Mouse (Mus musculus): ENCODE measurements around the gene Grin2a. TPM values are rescaled to one million over a fixed set of nuclear protein-coding genes. Genes with fewer than 3 reads are reported as not detected.

The Grin2a gene
- total and polyA plus RNA-seq, 3 experiments, result not detected

DNA sequence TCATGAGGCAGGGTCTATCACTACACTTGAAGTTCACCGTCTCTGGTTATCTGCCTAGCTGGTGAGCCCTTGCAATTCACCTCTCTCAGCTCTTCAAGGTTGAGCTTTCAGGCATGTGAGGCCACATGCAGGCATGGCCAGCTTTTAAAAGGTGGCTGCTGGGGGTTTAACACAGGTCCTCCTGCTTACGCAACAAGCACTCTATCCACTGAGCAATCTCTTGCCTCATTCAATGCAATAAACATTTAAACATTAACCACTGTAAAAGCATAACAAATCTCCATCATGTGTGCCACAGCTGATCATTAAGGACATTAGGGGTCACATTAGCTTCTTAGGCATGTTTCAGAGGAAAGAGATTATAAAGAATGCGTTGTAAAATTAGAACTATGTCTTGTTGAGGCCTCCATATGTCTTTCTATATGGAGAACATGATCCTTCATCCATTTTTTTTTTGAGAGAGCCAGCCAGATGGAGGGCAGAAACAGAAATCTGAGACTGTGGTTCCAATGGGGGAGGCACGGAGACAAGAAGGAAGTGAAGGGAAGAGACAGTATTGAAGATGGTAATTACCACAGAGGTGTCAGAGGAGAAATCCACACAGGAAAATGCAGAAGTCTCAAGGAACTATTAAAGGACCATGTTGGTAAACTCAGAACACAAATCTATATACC is 170.8 kb downstream of the Grin2a start:
- H3K9ac ChIP-seq (ENCODE audit: control insufficient read depth, low read depth, low read length, poor library complexity, severe bottlenecking), result no peak overlapping the region
- DNase-seq (ENCODE audit: low read depth, low spot score), result no peak
- no peaks in the 10 kb centered on the region for H3K36me3 ChIP-seq (ENCODE audit: control insufficient read depth in 1 of 2, insufficient read depth in 2 of 2, low read length in 2 of 2)
- H3K4me3 ChIP-seq (ENCODE audit: control insufficient read depth in 1 of 2, insufficient read depth in 1 of 2, low read depth in 2 of 2, low read length in 2 of 2), result no peak overlapping the region
- no peaks in the 10 kb centered on the region for H3K9me3 ChIP-seq (replicated peaks; ENCODE audit: insufficient read depth, low read length)
- TF ChIP-seq POLR2AphosphoS2 (IDR thresholded peaks at IDR 0.05; ENCODE audit: low read length) (no peak), TAL1 (IDR thresholded peaks at IDR 0.05; ENCODE audit: low read length) (no peak), BHLHE40 (IDR thresholded peaks at IDR 0.05; ENCODE audit: borderline replicate concordance, low read depth, low read length) (no peak), CTCF (IDR thresholded peaks at IDR 0.05 in 2 of 3, conservative IDR thresholded peaks at IDR 0.05 in 1 of 3; ENCODE audit: control insufficient read depth in 1 of 3, insufficient read depth in 1 of 3, low read depth in 2 of 3, low read length in 3 of 3, poor library complexity in 1 of 3, severe bottlenecking in 1 of 3) (no peak), RAD21 (IDR thresholded peaks at IDR 0.05; ENCODE audit: low read depth, low read length) (no peak), USF1 (IDR thresholded peaks at IDR 0.05; ENCODE audit: low read depth, low read length) (no peak), NELFE (IDR thresholded peaks at IDR 0.05; ENCODE audit: low read depth, low read length) (no peak), NRF1 (IDR thresholded peaks at IDR 0.05; ENCODE audit: insufficient read depth, low read depth, low read length, poor library complexity, severe bottlenecking) (no peak), POLR2AphosphoS5 (IDR thresholded peaks at IDR 0.05; ENCODE audit: borderline replicate concordance, low read depth, low read length) (no peak), ZNF384 (IDR thresholded peaks at IDR 0.05; ENCODE audit: low read depth, low read length) (no peak), MYB (IDR thresholded peaks at IDR 0.05; ENCODE audit: low read depth, low read length) (no peak), KAT2A (conservative IDR thresholded peaks at IDR 0.05; ENCODE audit: low read depth, low read length) (no peak), JUND (IDR thresholded peaks at IDR 0.05; ENCODE audit: low read depth, low read length) (no peak), MEF2A (IDR thresholded peaks at IDR 0.05; ENCODE audit: extremely low read depth, insufficient replicate concordance, low read depth, low read length, poor library complexity, severe bottlenecking) (no peak), EP300 (IDR thresholded peaks at IDR 0.05; ENCODE audit: low read depth in 1 of 2, low read length in 2 of 2) (no peak), POLR2A (IDR thresholded peaks at IDR 0.05; ENCODE audit: control insufficient read depth in 1 of 2, insufficient read depth in 1 of 2, low read depth in 1 of 2, low read length in 2 of 2, poor library complexity in 1 of 2) (no peak)
- H3K79me2 ChIP-seq (ENCODE audit: control insufficient read depth, insufficient read depth, low read length, poor library complexity), result no peaks in the 10 kb centered on the region
- H3K27me3 ChIP-seq (ENCODE audit: control insufficient read depth in 1 of 2, insufficient read depth in 2 of 2, low read length in 2 of 2), result no peaks in the 10 kb centered on the region
- no peaks in the 10 kb centered on the region for H3K4me1 ChIP-seq (ENCODE audit: control insufficient read depth in 1 of 2, insufficient read depth in 2 of 2, low read length in 2 of 2)
- no peak overlapping the region for H3K27ac ChIP-seq (ENCODE audit: control insufficient read depth, low read depth, low read length)

- TF ChIP-seq POLR2A (IDR thresholded peaks at IDR 0.05; ENCODE audit: control insufficient read depth in 1 of 2, insufficient read depth in 1 of 2, low read depth in 1 of 2, low read length in 2 of 2, poor library complexity in 1 of 2) (no peak), ZMIZ1 (IDR thresholded peaks at IDR 0.05; ENCODE audit: low read depth, low read length) (no peak), CHD1 (IDR thresholded peaks at IDR 0.05; ENCODE audit: low read depth, low read length) (no peak), MAZ (IDR thresholded peaks at IDR 0.05; ENCODE audit: low read depth, low read length) (no peak), MYB (IDR thresholded peaks at IDR 0.05; ENCODE audit: low read depth, low read length) (no peak), EP300 (IDR thresholded peaks at IDR 0.05; ENCODE audit: low read depth in 1 of 2, low read length in 2 of 2) (no peak), TBP (IDR thresholded peaks at IDR 0.05; ENCODE audit: low read depth, low read length) (no peak), ZC3H11A (IDR thresholded peaks at IDR 0.05; ENCODE audit: low read depth, low read length) (no peak), ZKSCAN1 (IDR thresholded peaks at IDR 0.05; ENCODE audit: low read depth, low read length) (no peak), CTCF (IDR thresholded peaks at IDR 0.05 in 2 of 3, conservative IDR thresholded peaks at IDR 0.05 in 1 of 3; ENCODE audit: control insufficient read depth in 1 of 3, insufficient read depth in 1 of 3, low read depth in 2 of 3, low read length in 3 of 3, poor library complexity in 1 of 3, severe bottlenecking in 1 of 3) (no peak), GATA1 (IDR thresholded peaks at IDR 0.05; ENCODE audit: low read depth, low read length) (no peak), USF1 (IDR thresholded peaks at IDR 0.05; ENCODE audit: low read depth, low read length) (no peak), MAX (IDR thresholded peaks at IDR 0.05; ENCODE audit: low read length) (no peak), USF2 (IDR thresholded peaks at IDR 0.05; ENCODE audit: borderline replicate concordance in 1 of 2, insufficient read depth in 1 of 2, low read depth in 1 of 2, low read length in 2 of 2) (no peak), RCOR1 (IDR thresholded peaks at IDR 0.05; ENCODE audit: low read depth, low read length) (no peak), BHLHE40 (IDR thresholded peaks at IDR 0.05; ENCODE audit: borderline replicate concordance, low read depth, low read length) (no peak), ELF1 (IDR thresholded peaks at IDR 0.05; ENCODE audit: low read depth, low read length) (no peak), UBTF (IDR thresholded peaks at IDR 0.05; ENCODE audit: borderline replicate concordance, insufficient read depth, low read depth, low read length) (no peak), POLR2AphosphoS2 (IDR thresholded peaks at IDR 0.05; ENCODE audit: low read length) (no peak)
- H3K79me2 ChIP-seq (ENCODE audit: control insufficient read depth, insufficient read depth, low read length, poor library complexity), result no peaks in the 10 kb centered on the region
- H3K9me3 ChIP-seq (replicated peaks; ENCODE audit: insufficient read depth, low read length), result no peaks in the 10 kb centered on the region
- H3K36me3 ChIP-seq (ENCODE audit: control insufficient read depth in 1 of 2, insufficient read depth in 2 of 2, low read length in 2 of 2), result no peaks in the 10 kb centered on the region
- no peak overlapping the region for H3K27ac ChIP-seq (ENCODE audit: control insufficient read depth, low read depth, low read length)
- no peak overlapping the region for H3K9ac ChIP-seq (ENCODE audit: control insufficient read depth, low read depth, low read length, poor library complexity, severe bottlenecking)
- H3K4me1 ChIP-seq (ENCODE audit: control insufficient read depth in 1 of 2, insufficient read depth in 2 of 2, low read length in 2 of 2), result no peaks in the 10 kb centered on the region
- no peak overlapping the region for H3K4me3 ChIP-seq (ENCODE audit: control insufficient read depth in 1 of 2, insufficient read depth in 1 of 2, low read depth in 2 of 2, low read length in 2 of 2)
- no peaks in the 10 kb centered on the region for H3K27me3 ChIP-seq (ENCODE audit: control insufficient read depth in 1 of 2, insufficient read depth in 2 of 2, low read length in 2 of 2)
- DNase-seq (ENCODE audit: low read depth, low spot score), result no peak
Observed at GRCm38 (mm10) chr16:9823686-9824085, 171.7 kb downstream of the Grin2a start.

Measured in MEL (cell line).